Mouse (Mus musculus) liver, embryonic 16.5 days (tissue): ENCODE results near the gene Ascl3. TPM values are rescaled to one million over a fixed set of nuclear protein-coding genes. Genes with fewer than 3 reads are reported as not detected.

Experiments used
- ATAC-seq: fragments of 200-750 bp; cut with Nextera tagmentation; 2 replicates; pipeline ENCODE4 v1.8.0; 2017; ENCODE audit warnings: low read depth, mild to moderate bottlenecking, moderate number of reproducible peaks, moderate library complexity
- H3K27ac ChIP-seq: fragments of 300-500 bp; sonication (generic); 2 replicates; pipeline ENCODE4 v1.5.1; 2014; ENCODE audit warnings: mild to moderate bottlenecking, low read length
- H3K27me3 ChIP-seq: fragments of 300-500 bp; sonication (generic); 2 replicates; pipeline ENCODE4 v1.6.1; 2014; ENCODE audit warnings: low read depth, low read length, mixed read lengths; ENCODE audit not compliant: control insufficient read depth, insufficient read depth
- H3K36me3 ChIP-seq: fragments of 300-500 bp; sonication (generic); 2 replicates; pipeline ENCODE4 v1.6.1; 2014; ENCODE audit warnings: mild to moderate bottlenecking; ENCODE audit not compliant: control insufficient read depth, insufficient read depth
- H3K4me1 ChIP-seq: fragments of 300-500 bp; sonication (generic); 2 replicates; pipeline ENCODE4 v1.6.1; 2014; ENCODE audit warnings: low read depth, low read length, mixed read lengths; ENCODE audit not compliant: control insufficient read depth
- H3K4me2 ChIP-seq: fragments of 300-500 bp; sonication (generic); 2 replicates; pipeline ENCODE4 v1.6.1; 2014; ENCODE audit warnings: low read depth, low read length, mixed read lengths
- H3K4me3 ChIP-seq: fragments of 300-500 bp; sonication (generic); 2 replicates; pipeline ENCODE4 v1.5.1; 2014; ENCODE audit warnings: low read depth, mild to moderate bottlenecking, low read length
- H3K9ac ChIP-seq: fragments of 300-500 bp; sonication (generic); 2 replicates; pipeline ENCODE4 v1.6.1; 2014; ENCODE audit warnings: low read depth, low read length
- H3K9me3 ChIP-seq: fragments of 300-500 bp; sonication (generic); replicated peaks from 2 replicates; pipeline ENCODE4 v1.6.1; 2016; ENCODE audit warnings: low read length; ENCODE audit not compliant: control insufficient read depth
- WGBS: fragments of 180-500 bp; shearing (Covaris S2); extraction: QIAGEN DNeasy Blood & Tissue Kit; methylation state at CpG from one replicate; pipeline ENCODE4 v1.1.7; 2014; ENCODE audit not compliant: insufficient replicate concordance; 5-methylcytosine and 5-hydroxymethylcytosine counted together
- polyA plus RNA-seq: library from polyadenylated mRNA; unstranded; fragments of >200 nt; fragmentation: Nextera tagmentation; extraction: Ambion mirVana; gene quantifications from 2 replicates; pipeline ENCODE4 v1.2.1, GENCODE M21; 2015

Ascl3 gene
- polyA plus RNA-seq, 1 experiment from 2014 or later: not detected

GRCm38 (mm10) chr7:109680879-109681278, 50.6 kb downstream of the Ascl3 start:
- no peak for ATAC-seq
- Histone ChIP-seq H3K9ac (no peak overlapping the region), H3K4me2 (no peak overlapping the region), H3K4me3 (no peak overlapping the region), H3K9me3 (no peaks in the 10 kb centered on the region), H3K27ac (no peak overlapping the region), H3K36me3 (no peaks in the 10 kb centered on the region), H3K27me3 (no peaks in the 10 kb centered on the region), H3K4me1 (no peaks in the 10 kb centered on the region)
- 79% methylated on average over 1 of the region's 1 CpGs for WGBS

DNA sequence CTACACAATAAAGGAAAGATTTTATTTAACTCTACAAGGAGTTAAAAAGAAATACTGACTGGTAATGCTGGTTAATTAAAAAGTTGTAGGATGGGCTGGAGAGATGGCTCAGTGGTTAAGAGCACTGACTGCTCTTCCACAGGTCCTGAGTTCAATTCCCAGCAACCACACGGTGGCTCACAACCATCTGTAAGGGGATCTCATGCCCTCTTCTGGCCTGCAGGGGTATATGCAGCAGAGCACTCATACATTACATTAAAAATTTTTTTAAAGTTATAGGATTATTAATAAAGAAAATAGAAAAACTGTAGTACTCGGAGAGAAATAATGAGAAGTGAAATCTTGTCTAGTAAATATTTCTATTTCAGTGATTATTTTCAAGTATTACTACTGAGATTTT, 51.2 kb downstream of the Ascl3 start:
- ATAC-seq: no peak
- H3K27me3 ChIP-seq: no peaks in the 10 kb centered on the region
- H3K4me2 ChIP-seq: no peak overlapping the region
- no peaks in the 10 kb centered on the region for H3K9me3 ChIP-seq
- H3K9ac ChIP-seq: no peak overlapping the region
- no peak overlapping the region for H3K4me3 ChIP-seq
- no peaks in the 10 kb centered on the region for H3K36me3 ChIP-seq
- 58% methylated on average over 2 of the region's 2 CpGs for WGBS
- no peaks in the 10 kb centered on the region for H3K4me1 ChIP-seq
- H3K27ac ChIP-seq: no peak overlapping the region

Other genes starting within 250 kb of the Ascl3 start
- 0.01 and 0.04 TPM in 2 replicates for gene Trim66, start 223.6 kb downstream of the Ascl3 start, polyA plus RNA-seq
- 55.4 and 62.1 TPM in 2 replicates for gene Rpl27a, start 212.6 kb downstream of the Ascl3 start, polyA plus RNA-seq
- gene St5, start 28.1 kb downstream of the Ascl3 start, polyA plus RNA-seq: 23.0 and 29.6 TPM in 2 replicates
- gene Akip1, start 28.0 kb downstream of the Ascl3 start, polyA plus RNA-seq: 28.9 and 29.6 TPM in 2 replicates
- 0.07 TPM in 1 of 2 replicates, not detected in the other for gene BC051019, start 7.9 kb downstream of the Ascl3 start, polyA plus RNA-seq
- 27.7 and 28.1 TPM in 2 replicates for gene Tmem9b, start 21.1 kb upstream of the Ascl3 start, polyA plus RNA-seq
- 0.09 and 0.22 TPM in 2 replicates for gene Nrip3, start 50.3 kb upstream of the Ascl3 start, polyA plus RNA-seq
- gene Scube2, start 134.0 kb upstream of the Ascl3 start, polyA plus RNA-seq: 0.09 and 0.12 TPM in 2 replicates
- 5.9 and 7.0 TPM in 2 replicates for gene Dennd5a, start 228.7 kb upstream of the Ascl3 start, polyA plus RNA-seq